Mouse (Mus musculus): Measurements from ENCODE around the gene Tbx3. TPM values are rescaled to one million over a fixed set of nuclear protein-coding genes. Genes with fewer than 3 reads are reported as not detected.

Tbx3 gene
- polyA plus RNA-seq, 1 experiment from 2014 or later = 7.2 TPM

GRCm38 (mm10) chr5:119663747-119664146, 6.7 kb upstream of the Tbx3 start:
- Histone ChIP-seq H3K4me3 (no peak overlapping the region), H3K4me1 (peaks cover 8% of the 10 kb centered on the region), H3K9me3 (replicated peaks) (no peaks in the 10 kb centered on the region), H3K27me3 (ENCODE audit: low read depth, poor library complexity, severe bottlenecking) (peaks cover 100% of the 10 kb centered on the region), H3K36me3 (no peaks in the 10 kb centered on the region), H3K27ac (replicated peaks) (no peak overlapping the region)
- DNase-seq (ENCODE audit: low spot score) = no peak
- WGBS = 3% methylated on average over 5 of the region's 5 CpGs

- peaks cover 100% of the 10 kb centered on the region for H3K27me3 ChIP-seq (ENCODE audit: low read depth, poor library complexity, severe bottlenecking)
- H3K27ac ChIP-seq (replicated peaks) = no peak overlapping the region
- 1% methylated on average over 6 of the region's 6 CpGs for WGBS
Observed at GRCm38 (mm10) chr5:119665739-119666138, 4.7 kb upstream of the Tbx3 start.

GRCm38 (mm10) chr5:119667356-119667940, 3.0 kb upstream of the Tbx3 start:
- Histone ChIP-seq H3K27ac (replicated peaks) (no peak overlapping the region), H3K4me3 (no peak overlapping the region), H3K9me3 (replicated peaks) (no peaks in the 10 kb centered on the region), H3K36me3 (no peaks in the 10 kb centered on the region), H3K4me1 (peaks cover 43% of the 10 kb centered on the region), H3K27me3 (ENCODE audit: low read depth, poor library complexity, severe bottlenecking) (peaks cover 100% of the 10 kb centered on the region)
- DNase-seq (ENCODE audit: low spot score) = no peak
- WGBS = 1% methylated on average over 13 of the region's 13 CpGs

More at GRCm38 (mm10) chr5:119665739-119666138, 4.7 kb upstream of the Tbx3 start:
- Histone ChIP-seq H3K4me3 (no peak overlapping the region), H3K4me1 (peaks cover 28% of the 10 kb centered on the region), H3K36me3 (no peaks in the 10 kb centered on the region), H3K9me3 (replicated peaks) (no peaks in the 10 kb centered on the region)
- no peak for DNase-seq (ENCODE audit: low spot score)

- DNase-seq (ENCODE audit: low spot score) = no peak
- Histone ChIP-seq H3K27ac (replicated peaks) (no peak overlapping the region), H3K27me3 (ENCODE audit: low read depth, poor library complexity, severe bottlenecking) (peaks cover 100% of the 10 kb centered on the region), H3K4me1 (peaks cover 43% of the 10 kb centered on the region), H3K36me3 (no peaks in the 10 kb centered on the region), H3K9me3 (replicated peaks) (no peaks in the 10 kb centered on the region), H3K4me3 (no peak overlapping the region)
- WGBS = under 1% methylated on average over 34 of the region's 34 CpGs
Observed at GRCm38 (mm10) chr5:119668191-119668912, 2.1 kb upstream of the Tbx3 start.

- H3K9me3 ChIP-seq (replicated peaks) = no peaks in the 10 kb centered on the region
- peaks cover 100% of the 10 kb centered on the region for H3K27me3 ChIP-seq (ENCODE audit: low read depth, poor library complexity, severe bottlenecking)
- peak; percentile 54 for DNase-seq (ENCODE audit: low spot score)
- H3K36me3 ChIP-seq = no peaks in the 10 kb centered on the region
- H3K27ac ChIP-seq (replicated peaks) = no peak overlapping the region
- H3K4me3 ChIP-seq = peak overlapping the region; percentile 51; the same call in 1 of the 2 replicates
- H3K4me1 ChIP-seq = peaks cover 43% of the 10 kb centered on the region
- WGBS = under 1% methylated on average over 14 of the region's 18 CpGs
Observed at GRCm38 (mm10) chr5:119668913-119669411, 1.5 kb upstream of the Tbx3 start.

- Histone ChIP-seq H3K4me3 (peak overlapping the region; percentile 51), H3K4me1 (peaks cover 43% of the 10 kb centered on the region), H3K27me3 (ENCODE audit: low read depth, poor library complexity, severe bottlenecking) (peaks cover 100% of the 10 kb centered on the region), H3K9me3 (replicated peaks) (no peaks in the 10 kb centered on the region), H3K27ac (replicated peaks) (peak overlapping the region; percentile 75), H3K36me3 (no peaks in the 10 kb centered on the region)
- WGBS = under 1% methylated on average over 61 of the region's 61 CpGs
- no peak for DNase-seq (ENCODE audit: low spot score)
Observed at GRCm38 (mm10) chr5:119669741-119670565, 516 bp upstream of the Tbx3 start.

- peaks cover 100% of the 10 kb centered on the region for H3K27me3 ChIP-seq (ENCODE audit: low read depth, poor library complexity, severe bottlenecking)
- no peaks in the 10 kb centered on the region for H3K9me3 ChIP-seq (replicated peaks)
- H3K4me1 ChIP-seq = peaks cover 43% of the 10 kb centered on the region
- H3K27ac ChIP-seq (replicated peaks) = no peak overlapping the region; the same call in 1 of the 2 replicates
- H3K4me3 ChIP-seq = peak overlapping the region; percentile 51
- peak; percentile 53 for DNase-seq (ENCODE audit: low spot score)
- no peaks in the 10 kb centered on the region for H3K36me3 ChIP-seq
- under 1% methylated on average over 40 of the region's 40 CpGs for WGBS
Observed at GRCm38 (mm10) chr5:119671124-119671801, 794 bp downstream of the Tbx3 start.

GRCm38 (mm10) chr5:119671965-119672347, 1.5 kb downstream of the Tbx3 start:
- peak; percentile 57 for DNase-seq (ENCODE audit: low spot score)
- WGBS = under 1% methylated on average over 23 of the region's 23 CpGs
- H3K4me3 ChIP-seq = peak overlapping the region; percentile 51
- no peaks in the 10 kb centered on the region for H3K36me3 ChIP-seq
- peaks cover 43% of the 10 kb centered on the region for H3K4me1 ChIP-seq
- peak overlapping the region; percentile 65; the same call in 1 of the 2 replicates for H3K27ac ChIP-seq (replicated peaks)
- peaks cover 100% of the 10 kb centered on the region for H3K27me3 ChIP-seq (ENCODE audit: low read depth, poor library complexity, severe bottlenecking)
- no peaks in the 10 kb centered on the region for H3K9me3 ChIP-seq (replicated peaks)

- Histone ChIP-seq H3K4me3 (peak overlapping the region; percentile 51), H3K27me3 (ENCODE audit: low read depth, poor library complexity, severe bottlenecking) (peaks cover 100% of the 10 kb centered on the region), H3K36me3 (no peaks in the 10 kb centered on the region), H3K9me3 (replicated peaks) (no peaks in the 10 kb centered on the region), H3K27ac (replicated peaks) (peak overlapping the region; percentile 65; the same call in 1 of the 2 replicates), H3K4me1 (peaks cover 43% of the 10 kb centered on the region)
- WGBS = 1% methylated on average over 19 of the region's 19 CpGs
- DNase-seq (ENCODE audit: low spot score) = no peak
Observed at GRCm38 (mm10) chr5:119672348-119672983, 2.0 kb downstream of the Tbx3 start.

GRCm38 (mm10) chr5:119672984-119673600, 2.6 kb downstream of the Tbx3 start:
- Histone ChIP-seq H3K27me3 (ENCODE audit: low read depth, poor library complexity, severe bottlenecking) (peaks cover 100% of the 10 kb centered on the region), H3K27ac (replicated peaks) (no peak overlapping the region), H3K4me1 (peaks cover 41% of the 10 kb centered on the region), H3K36me3 (no peaks in the 10 kb centered on the region), H3K9me3 (replicated peaks) (no peaks in the 10 kb centered on the region), H3K4me3 (peak overlapping the region; percentile 51)
- WGBS = under 1% methylated on average over 17 of the region's 17 CpGs
- DNase-seq (ENCODE audit: low spot score) = no peak

- Histone ChIP-seq H3K4me1 (peaks cover 32% of the 10 kb centered on the region), H3K9me3 (replicated peaks) (no peaks in the 10 kb centered on the region), H3K4me3 (peak overlapping the region; percentile 19), H3K27me3 (ENCODE audit: low read depth, poor library complexity, severe bottlenecking) (peaks cover 100% of the 10 kb centered on the region), H3K27ac (replicated peaks) (no peak overlapping the region), H3K36me3 (no peaks in the 10 kb centered on the region)
- DNase-seq (ENCODE audit: low spot score) = peak; percentile 32
- 2% methylated on average over 22 of the region's 22 CpGs for WGBS
Observed at GRCm38 (mm10) chr5:119673716-119674605, 3.5 kb downstream of the Tbx3 start.
